Comparison of ENCODE assay signal across 15 mouse cellular contexts in the genomic region with DNA sequence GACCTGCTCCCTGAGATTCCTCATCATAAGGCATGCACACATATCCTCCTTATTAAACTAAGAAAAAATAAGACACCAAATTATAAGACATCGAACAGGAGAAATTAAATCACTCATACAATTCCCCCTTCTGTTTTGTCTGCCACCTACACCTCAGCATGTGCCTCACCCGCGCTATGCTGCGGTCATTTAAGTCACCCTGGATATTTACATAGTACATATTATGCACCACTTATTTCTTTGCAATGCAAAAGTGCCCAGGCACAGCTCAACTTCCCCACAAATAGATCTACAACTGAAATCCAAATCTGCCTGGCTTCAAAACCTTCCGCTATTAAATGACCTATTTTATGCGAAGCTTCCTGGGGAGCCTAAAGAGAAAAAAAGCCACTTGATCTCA. TPM values are rescaled to one million over a fixed set of nuclear protein-coding genes. Genes with fewer than 3 reads are reported as not detected.
DNase-seq lines count a peak whose midpoint lies in the region; ATAC-seq lines count a peak whose summit lies in the region.
"Had no signal": no experiment of that assay in that cellular context is flagged by ENCODE, and none has a peak within 500 bp of the region (broad histone marks: within the 10 kb centered on the region; RNA-seq: fewer than 3 reads in every experiment).

No protein-coding gene starts in this region.

- DNase-seq in liver, embryonic 11.5 days (ENCODE audit: low spot score): peak; percentile 9
- DNase-seq in liver: no peak
- DNase-seq in brain, adult 2 months (ENCODE audit: low read depth, low spot score): peak; percentile 19
- DNase-seq in adipocyte (ENCODE audit: low spot score): no peak

- no peak for ATAC-seq in liver, embryonic 11.5 days (replicated peaks; ENCODE audit: low FRiP score)
- ATAC-seq in liver, embryonic 15.5 days (ENCODE audit: insufficient read depth): no peak
- ATAC-seq in activated CD4-positive, CD25-positive, alpha-beta regulatory T cell, adult 4 months: no peak
- ATAC-seq: forebrain, embryonic 15.5 days had no signal

- peaks cover 12% of the 10 kb centered on the region for H3K4me1 ChIP-seq in liver, embryonic 11.5 days (replicated peaks; ENCODE audit: control insufficient read depth, insufficient read depth, low read length)
- peaks cover 44% of the 10 kb centered on the region for H3K4me1 ChIP-seq in liver, embryonic 15.5 days (replicated peaks)
- H3K4me1 ChIP-seq: forebrain, embryonic 15.5 days; hindbrain, embryonic 15.5 days had no signal

- H3K27me3 ChIP-seq in liver, embryonic 11.5 days (replicated peaks; ENCODE audit: control insufficient read depth, insufficient read depth, low read length): 0 out of 2 replicates have a peak, but pooled peaks cover 3% of the 10 kb centered on the region
- peaks cover 14% of the 10 kb centered on the region for H3K27me3 ChIP-seq in liver, embryonic 15.5 days
- H3K27me3 ChIP-seq: forebrain, embryonic 15.5 days; heart, embryonic 15.5 days; hindbrain, embryonic 15.5 days had no signal

- no peak overlapping the region for H3K4me3 ChIP-seq in liver, embryonic 11.5 days (ENCODE audit: low read depth, low read length)
- H3K4me3 ChIP-seq in liver, embryonic 15.5 days (replicated peaks): no peak overlapping the region
- H3K4me3 ChIP-seq: embryonic facial prominence, embryonic 10.5 days; forebrain, embryonic 15.5 days; heart, adult 2 months; heart, embryonic 15.5 days; hindbrain, embryonic 10.5 days; hindbrain, embryonic 15.5 days had no signal

- H3K27ac ChIP-seq in liver, embryonic 11.5 days (ENCODE audit: low read depth, low read length): no peak overlapping the region
- no peak overlapping the region for H3K27ac ChIP-seq in liver, embryonic 15.5 days (replicated peaks)
- H3K27ac ChIP-seq: embryonic facial prominence, embryonic 10.5 days; forebrain, embryonic 15.5 days; heart, adult 2 months; heart, embryonic 15.5 days; hindbrain, embryonic 10.5 days; hindbrain, embryonic 15.5 days had no signal

- H3K36me3 ChIP-seq in liver, embryonic 11.5 days (ENCODE audit: control insufficient read depth, insufficient read depth, low read length): no peaks in the 10 kb centered on the region
- no peaks in the 10 kb centered on the region for H3K36me3 ChIP-seq in liver, embryonic 15.5 days (replicated peaks)
- H3K36me3 ChIP-seq: embryonic facial prominence, embryonic 10.5 days; forebrain, embryonic 15.5 days; G1E; heart, embryonic 15.5 days; hindbrain, embryonic 10.5 days; hindbrain, embryonic 15.5 days had no signal

- H3K9ac ChIP-seq in liver, embryonic 11.5 days (ENCODE audit: low read depth, low read length): no peak overlapping the region
- no peak overlapping the region for H3K9ac ChIP-seq in liver, embryonic 15.5 days
- H3K9ac ChIP-seq: forebrain, embryonic 15.5 days; heart, embryonic 15.5 days; hindbrain, embryonic 15.5 days had no signal

- no peak overlapping the region for H3K4me2 ChIP-seq in liver, embryonic 11.5 days
- peak overlapping the region; percentile 36 for H3K4me2 ChIP-seq in liver, embryonic 15.5 days
- H3K4me2 ChIP-seq: forebrain, embryonic 15.5 days; heart, embryonic 11.5 days; heart, embryonic 15.5 days; hindbrain, embryonic 15.5 days had no signal

- 88% methylated on average over 6 of the region's 6 CpGs for WGBS in liver, embryonic 11.5 days
- WGBS in liver, embryonic 15.5 days (ENCODE audit: insufficient replicate concordance): 84% methylated on average over 6 of the region's 6 CpGs

- H3K9me3 ChIP-seq in liver, embryonic 11.5 days (ENCODE audit: control insufficient read depth, low read length): no peaks in the 10 kb centered on the region
- no peaks in the 10 kb centered on the region for H3K9me3 ChIP-seq in liver, embryonic 15.5 days (replicated peaks)
- H3K9me3 ChIP-seq: embryonic facial prominence, embryonic 10.5 days; forebrain, embryonic 15.5 days; G1E; heart, embryonic 15.5 days; hindbrain, embryonic 10.5 days; hindbrain, embryonic 15.5 days had no signal

RNA-seq across cellular contexts. Expression of a gene that starts 39.6 kb away (rescaled TPM):
- not detected in 2 replicates for polyA plus RNA-seq in liver, embryonic 11.5 days (2014; fragmentation: Nextera tagmentation; extraction: Ambion mirVana)
- 0.06 and 0.08 TPM in 2 replicates for polyA plus RNA-seq in liver, embryonic 15.5 days (2015; fragmentation: Nextera tagmentation; extraction: Ambion mirVana)
- polyA plus RNA-seq in activated CD4-positive, CD25-positive, alpha-beta regulatory T cell, adult 4 months (2017; shearing (Covaris generic)): 10 to 100 TPM; 11.3 to 16.4 TPM
- polyA plus RNA-seq: embryonic facial prominence, embryonic 10.5 days; embryonic facial prominence, embryonic 14.5 days; G1E; heart, embryonic 11.5 days; hindbrain, embryonic 10.5 days had no signal

Comparison
In these comparisons a context has a peak if more than half of its experiments do, and no peak if none do; other contexts are left out.
1. DNase-seq: peak in liver, embryonic 11.5 days (single experiment) and brain, adult 2 months (single experiment); none in liver (single experiment) and adipocyte (single experiment).
2. RNA of a gene that starts 39.6 kb away (polyA plus RNA-seq): 11.3 to 16.4 TPM in activated CD4-positive, CD25-positive, alpha-beta regulatory T cell, adult 4 months; 0.06 to 0.08 TPM in liver, embryonic 15.5 days and not detected in liver, embryonic 11.5 days; every median in the first group is over 10 times any median in the second.